Mouse (Mus musculus) lung, adult 2 months (tissue): Measurements from ENCODE around the gene Arl11. TPM values are rescaled to one million over a fixed set of nuclear protein-coding genes. Genes with fewer than 3 reads are reported as not detected.

Experiments
- DNase-seq: peaks from one replicate; pipeline ENCODE4 v3.0.0; 2022
- H3K4me1 ChIP-seq: fragments of 200-500 bp; 2 replicates; pipeline ENCODE4 v1.6.1; 2011; ENCODE audit warnings: low read length; ENCODE audit not compliant: control insufficient read depth, insufficient read depth
- H3K4me3 ChIP-seq: fragments of 200-500 bp; replicated peaks from 2 replicates; pipeline ENCODE3; 2011; ENCODE audit warnings: low read depth, mild to moderate bottlenecking, control low read depth, low read length; ENCODE audit errors: extremely low read depth
- CTCF ChIP-seq: fragments of 200-500 bp; IDR thresholded peaks from 2 replicates; pipeline ENCODE4 v1.5.1; 2011; ENCODE audit warnings: mild to moderate bottlenecking, low read length, control low read depth; ENCODE audit not compliant: insufficient read depth
- POLR2A ChIP-seq: fragments of 200-500 bp; IDR thresholded peaks from 2 replicates; pipeline ENCODE4 v1.6.1; 2011; ENCODE audit warnings: low read depth, mild to moderate bottlenecking, control low read depth, low read length, borderline replicate concordance; ENCODE audit errors: extremely low read depth
- WGBS: fragments of 180-500 bp; shearing (Covaris S2); methylation state at CpG from one replicate; pipeline ENCODE4 v1.1.7; 2018; 5-methylcytosine and 5-hydroxymethylcytosine counted together
- polyA plus RNA-seq: library from polyadenylated mRNA; depleted of rRNA; stranded (reverse); fragments of >200 nt; gene quantifications from 2 replicates; pipeline ENCODE4 v1.2.3, GENCODE M21; 2012; rRNA removed

The Arl11 gene
- 5.6 and 10.4 TPM in 2 replicates for polyA plus RNA-seq

DNA sequence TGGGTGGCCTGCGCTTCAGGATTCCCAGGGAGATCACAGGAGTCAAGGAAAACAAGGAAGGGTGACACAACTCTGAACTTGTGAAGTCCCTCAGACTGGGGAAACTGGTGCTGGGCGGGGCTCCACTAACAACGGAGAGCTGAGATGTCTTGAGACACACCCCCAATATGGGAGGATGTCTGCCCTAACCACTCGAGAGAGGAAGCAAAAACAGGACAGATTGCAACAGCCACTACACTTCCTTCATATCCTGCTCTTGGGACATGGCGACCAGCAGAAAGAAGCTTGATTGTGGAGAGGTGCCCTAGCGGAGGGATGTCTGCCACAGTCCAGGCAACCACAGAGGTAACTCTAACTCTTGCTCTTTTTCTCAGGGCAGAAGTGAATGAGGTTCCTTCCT, at the start of gene Arl11:
Arl11 (plus strand) TSS at position 161 of the 400 bp plus-strand sequence.
- H3K4me1 ChIP-seq = no peaks in the 10 kb centered on the region
- DNase-seq = no peak
- H3K4me3 ChIP-seq = peak within 1 kb of the TSS; percentile 23
- TF ChIP-seq POLR2A = no peak
- TF ChIP-seq CTCF = no peak
- 46% methylated on average over 6 of the region's 6 CpGs for WGBS

DNA sequence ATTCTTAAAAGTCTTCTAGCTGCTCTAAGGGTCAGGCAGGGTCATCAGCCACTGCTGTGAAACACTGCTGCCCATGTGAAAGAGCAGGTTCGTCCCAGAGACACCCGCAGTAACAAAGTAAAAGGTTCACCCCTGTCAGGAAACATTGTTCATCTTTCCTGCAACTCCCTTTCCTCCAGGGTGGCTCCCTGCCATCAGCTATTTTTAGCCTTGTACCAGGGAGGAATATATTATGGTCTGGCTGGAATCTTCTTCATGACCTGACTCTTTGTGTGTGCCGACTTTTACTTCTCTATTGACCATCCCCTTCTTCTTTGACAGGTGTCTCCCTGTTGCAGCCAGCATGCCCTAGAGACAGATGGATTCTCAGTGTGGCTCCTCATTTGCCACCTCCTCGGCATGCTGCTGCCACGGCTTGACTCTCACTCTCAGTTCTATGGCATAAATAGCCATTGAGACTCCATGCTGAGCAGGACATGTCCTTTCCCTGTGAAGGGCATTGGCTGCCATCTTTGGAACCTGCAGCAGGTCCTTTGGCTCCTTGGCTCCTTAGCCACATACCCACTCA, 41.6 kb upstream of the Arl11 start:
- Histone ChIP-seq H3K4me3 (no peak overlapping the region), H3K4me1 (no peaks in the 10 kb centered on the region)
- TF ChIP-seq POLR2A (no peak), CTCF (no peak)
- DNase-seq = no peak
- 54% methylated on average over 5 of the region's 5 CpGs for WGBS

DNA sequence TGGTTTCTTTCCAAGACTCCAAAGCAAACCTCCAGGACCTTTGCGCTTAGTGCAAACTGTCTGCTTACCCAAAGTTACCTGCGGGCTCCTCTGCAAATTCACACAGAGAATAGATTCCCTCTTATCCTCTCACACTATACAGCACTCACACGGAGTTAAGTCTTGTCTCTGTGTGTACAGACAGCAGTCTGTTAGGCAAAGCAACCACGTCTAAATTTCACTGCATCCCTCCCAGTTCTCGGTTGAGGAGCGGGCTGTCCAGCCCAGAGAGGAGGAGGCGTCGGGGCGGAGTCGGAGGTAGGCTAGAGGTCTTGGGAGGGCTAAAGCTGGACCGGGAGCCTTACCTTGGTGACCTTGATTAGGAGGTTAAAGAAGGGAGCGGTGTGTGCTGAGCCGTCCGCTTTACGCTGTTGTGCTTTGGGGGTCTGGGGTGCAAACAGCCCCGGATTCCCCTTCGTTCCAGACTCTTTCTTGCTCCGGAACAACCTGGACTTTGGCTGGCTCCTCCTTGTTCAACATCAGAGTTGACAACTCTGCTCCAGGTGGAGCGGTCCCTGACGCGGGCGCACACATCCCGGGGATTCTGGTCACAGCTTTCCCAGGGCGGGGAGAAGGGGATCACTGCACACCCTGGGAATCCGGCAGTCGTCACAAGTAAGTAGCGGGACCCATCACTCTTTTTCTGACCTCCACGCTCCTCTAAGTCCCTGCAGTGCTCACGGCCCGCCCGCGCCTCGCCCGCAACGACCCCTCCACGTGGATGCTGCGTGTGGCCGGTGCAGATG, 34.9 kb upstream of the Arl11 start:
- TF ChIP-seq POLR2A (no peak), CTCF (no peak)
- H3K4me1 ChIP-seq = no peaks in the 10 kb centered on the region
- DNase-seq = no peak
- WGBS = 11% methylated on average over 38 of the region's 38 CpGs
- no peak overlapping the region for H3K4me3 ChIP-seq

- WGBS = 16% methylated on average over 1 of the region's 1 CpGs
- TF ChIP-seq CTCF (peak; percentile 39), POLR2A (no peak)
- peak; percentile 45 for DNase-seq
- Histone ChIP-seq H3K4me3 (no peak overlapping the region), H3K4me1 (no peaks in the 10 kb centered on the region)
Measured at GRCm38 (mm10) chr14:61277285-61277684, 32.3 kb upstream of the Arl11 start.

DNA sequence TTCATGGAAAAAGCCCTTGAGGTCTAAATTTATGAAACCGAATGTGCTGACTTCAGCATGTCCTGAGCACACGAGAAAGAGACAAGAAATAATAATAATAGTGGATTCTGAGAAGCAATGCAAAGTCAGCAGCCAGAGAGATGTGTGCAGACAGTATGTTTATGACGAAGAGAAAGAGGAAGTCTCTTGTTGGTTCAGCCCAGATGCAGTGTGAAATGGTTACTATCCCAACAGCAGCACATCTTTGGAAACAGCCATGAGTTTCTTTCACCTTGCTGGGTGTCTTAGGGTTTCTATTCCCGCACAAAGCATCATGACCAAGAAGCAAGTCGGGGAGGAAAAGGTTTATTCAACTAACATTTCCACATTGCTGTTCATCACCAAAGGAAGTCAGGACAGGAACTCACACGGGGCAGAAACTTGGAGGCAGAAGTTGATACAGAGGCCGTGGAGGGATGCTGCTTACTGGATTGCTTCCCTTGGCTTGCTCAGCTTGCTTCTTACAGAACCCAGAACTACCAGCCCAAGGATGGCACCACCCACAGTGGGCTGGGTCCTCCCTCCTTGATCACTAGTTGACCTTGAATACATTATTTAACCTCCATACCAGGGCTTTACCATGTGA, 30.8 kb upstream of the Arl11 start:
- WGBS = 69% methylated on average over 7 of the region's 7 CpGs
- no peak overlapping the region for H3K4me3 ChIP-seq
- DNase-seq = no peak
- TF ChIP-seq CTCF = no peak
- no peak for TF ChIP-seq POLR2A
- H3K4me1 ChIP-seq = no peaks in the 10 kb centered on the region

DNA sequence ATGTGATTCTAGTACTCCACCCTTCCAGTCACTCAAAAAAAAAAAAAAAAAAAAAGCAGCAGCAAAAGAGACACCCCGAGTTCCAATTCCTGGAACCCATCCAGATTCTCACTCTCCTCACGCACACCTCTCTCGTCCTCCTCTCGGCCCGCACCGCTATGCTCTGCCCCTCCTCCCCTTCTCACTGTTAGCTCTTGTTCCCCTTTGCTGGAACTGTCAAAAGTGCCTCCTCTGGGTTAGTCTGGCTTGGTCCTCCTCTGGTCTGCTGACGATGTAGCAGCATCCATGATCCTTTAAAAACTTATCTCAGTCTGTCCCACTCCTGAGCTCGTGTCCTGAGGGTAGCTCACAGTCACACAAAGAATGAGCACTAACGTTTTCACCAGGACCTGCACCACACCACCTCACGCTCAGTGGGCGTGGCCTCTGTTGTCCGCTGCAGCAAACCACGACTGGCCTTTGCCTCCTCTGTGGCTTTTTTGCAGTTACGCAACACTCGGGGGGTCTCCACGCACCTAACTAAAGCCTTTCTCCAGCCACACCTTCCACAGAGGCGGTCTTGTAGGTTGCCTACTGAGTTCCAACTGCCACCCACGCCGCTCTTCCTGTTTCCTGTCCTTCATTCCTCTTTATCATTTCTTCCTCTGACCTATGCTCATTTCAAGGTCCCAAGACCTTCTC, 20.8 kb upstream of the Arl11 start:
- no peak for DNase-seq
- no peak overlapping the region for H3K4me3 ChIP-seq
- no peaks in the 10 kb centered on the region for H3K4me1 ChIP-seq
- TF ChIP-seq POLR2A = no peak
- no peak for TF ChIP-seq CTCF
- 51% methylated on average over 19 of the region's 19 CpGs for WGBS

- no peak overlapping the region for H3K4me3 ChIP-seq
- 31% methylated on average over 3 of the region's 3 CpGs for WGBS
- H3K4me1 ChIP-seq = no peaks in the 10 kb centered on the region
- TF ChIP-seq CTCF (no peak), POLR2A (no peak)
- no peak for DNase-seq
Measured at GRCm38 (mm10) chr14:61290664-61291063, 18.9 kb upstream of the Arl11 start.

GRCm38 (mm10) chr14:61293884-61294737, 15.4 kb upstream of the Arl11 start:
- WGBS = 48% methylated on average over 16 of the region's 16 CpGs
- no peak overlapping the region for H3K4me3 ChIP-seq
- DNase-seq = peak; percentile 48

More at GRCm38 (mm10) chr14:61293884-61294737, 15.4 kb upstream of the Arl11 start:
- TF ChIP-seq CTCF (peak; percentile 68), POLR2A (no peak)
- H3K4me1 ChIP-seq = no peaks in the 10 kb centered on the region
